Comparison of ENCODE assay signal across 12 mouse cellular contexts in the genomic region with DNA sequence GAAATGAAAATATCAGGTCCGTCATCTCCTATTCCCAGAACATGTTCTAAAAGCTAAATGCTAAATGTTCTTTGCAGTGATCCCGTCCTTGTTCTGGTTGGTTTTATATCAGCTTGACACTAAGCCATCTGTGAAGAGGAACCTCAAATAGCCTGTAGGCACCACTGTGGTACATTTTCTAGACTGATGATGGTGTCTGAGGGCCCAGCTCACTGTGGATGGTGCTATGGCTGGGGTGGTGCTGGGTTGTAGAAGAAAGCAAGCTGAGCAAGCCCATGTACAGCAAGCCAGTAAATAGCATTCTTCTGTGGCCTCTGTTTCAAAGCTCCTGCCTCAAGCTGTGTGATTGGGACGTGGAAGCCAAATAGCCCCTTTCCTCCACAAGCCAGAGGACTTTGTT. TPM values are rescaled to one million over a fixed set of nuclear protein-coding genes. Genes with fewer than 3 reads are reported as not detected.
DNase-seq lines count a peak whose midpoint lies in the region; ATAC-seq lines count a peak whose summit lies in the region.
"Had no signal": no experiment of that assay in that cellular context is flagged by ENCODE, and none has a peak within 500 bp of the region (broad histone marks: within the 10 kb centered on the region; RNA-seq: fewer than 3 reads in every experiment).

No protein-coding gene starts in this region.

- DNase-seq in adrenal gland, postnatal 36 days = no peak
- no peak for DNase-seq in right cerebral cortex, adult 18-20 months

- no peak overlapping the region for H3K27ac ChIP-seq in intestine, embryonic 15.5 days
- no peak overlapping the region for H3K27ac ChIP-seq in intestine, embryonic 16.5 days (ENCODE audit: low read length)
- H3K27ac ChIP-seq in embryonic facial prominence, embryonic 12.5 days = no peak overlapping the region
- H3K27ac ChIP-seq in forebrain, embryonic 16.5 days (ENCODE audit: low read length) = peak overlapping the region; percentile 35; the same call in 1 of the 2 replicates

- ATAC-seq in intestine, embryonic 15.5 days = no peak
- ATAC-seq in intestine, embryonic 16.5 days = no peak
- no peak for ATAC-seq in embryonic facial prominence, embryonic 12.5 days (ENCODE audit: insufficient number of reproducible peaks, insufficient read depth, low FRiP score, low TSS enrichment)
- ATAC-seq in forebrain, embryonic 16.5 days = no peak
- ATAC-seq in megakaryocyte-erythroid progenitor cell, adult 5-6 weeks (replicated peaks; ENCODE audit: low FRiP score, low TSS enrichment, poor library complexity, severe bottlenecking) = 0 out of 2 replicates have a peak, but pooled peaks have one; percentile 26
- no peak for ATAC-seq in CD4-positive, CD25-positive, alpha-beta regulatory T cell, adult 4 months

- H3K36me3 ChIP-seq in intestine, embryonic 15.5 days = no peaks in the 10 kb centered on the region
- no peaks in the 10 kb centered on the region for H3K36me3 ChIP-seq in intestine, embryonic 16.5 days (ENCODE audit: control insufficient read depth, insufficient read depth, low read length)
- no peaks in the 10 kb centered on the region for H3K36me3 ChIP-seq in embryonic facial prominence, embryonic 12.5 days
- H3K36me3 ChIP-seq in forebrain, embryonic 16.5 days (ENCODE audit: control insufficient read depth, insufficient read depth) = no peaks in the 10 kb centered on the region

- H3K4me1 ChIP-seq in intestine, embryonic 15.5 days (replicated peaks) = 0 out of 2 replicates have a peak, but pooled peaks cover 2% of the 10 kb centered on the region
- H3K4me1 ChIP-seq in intestine, embryonic 16.5 days (ENCODE audit: control insufficient read depth, insufficient read depth, low read length) = 0 out of 2 replicates have a peak, but pooled peaks cover 3% of the 10 kb centered on the region
- no peaks in the 10 kb centered on the region for H3K4me1 ChIP-seq in embryonic facial prominence, embryonic 12.5 days
- peaks cover 4% of the 10 kb centered on the region; the same call in 1 of the 2 replicates for H3K4me1 ChIP-seq in forebrain, embryonic 16.5 days (replicated peaks; ENCODE audit: control insufficient read depth, insufficient read depth, low read length)

- 83% methylated on average over 3 of the region's 3 CpGs for WGBS in intestine, embryonic 15.5 days
- 75% methylated on average over 3 of the region's 3 CpGs for WGBS in intestine, embryonic 16.5 days
- WGBS in embryonic facial prominence, embryonic 12.5 days = 61% methylated on average over 3 of the region's 3 CpGs
- 82% methylated on average over 3 of the region's 3 CpGs for WGBS in forebrain, embryonic 16.5 days

- peak overlapping the region; percentile 54; the same call in 1 of the 2 replicates for H3K4me2 ChIP-seq in intestine, embryonic 15.5 days (replicated peaks)
- H3K4me2 ChIP-seq in intestine, embryonic 16.5 days (ENCODE audit: low read depth, low read length) = no peak overlapping the region
- peak overlapping the region; percentile 49; the same call in 1 of the 2 replicates for H3K4me2 ChIP-seq in embryonic facial prominence, embryonic 12.5 days (replicated peaks)
- H3K4me2 ChIP-seq in forebrain, embryonic 16.5 days (ENCODE audit: low read length) = no peak overlapping the region

- no peak overlapping the region for H3K4me3 ChIP-seq in intestine, embryonic 15.5 days (replicated peaks)
- H3K4me3 ChIP-seq in intestine, embryonic 16.5 days (ENCODE audit: low read length) = no peak overlapping the region
- H3K4me3 ChIP-seq in embryonic facial prominence, embryonic 12.5 days = peak overlapping the region; percentile 33; the same call in 1 of the 2 replicates
- no peak overlapping the region for H3K4me3 ChIP-seq in forebrain, embryonic 16.5 days (replicated peaks; ENCODE audit: low read length)

- H3K27me3 ChIP-seq in intestine, embryonic 15.5 days (replicated peaks) = no peaks in the 10 kb centered on the region
- no peaks in the 10 kb centered on the region for H3K27me3 ChIP-seq in intestine, embryonic 16.5 days (replicated peaks; ENCODE audit: control insufficient read depth, insufficient read depth, low read length)
- H3K27me3 ChIP-seq in embryonic facial prominence, embryonic 12.5 days = peaks cover 11% of the 10 kb centered on the region; the same call in 1 of the 2 replicates
- H3K27me3 ChIP-seq in forebrain, embryonic 16.5 days (replicated peaks; ENCODE audit: control insufficient read depth, insufficient read depth, low read length) = no peaks in the 10 kb centered on the region

- no peak overlapping the region for H3K9ac ChIP-seq in intestine, embryonic 15.5 days
- H3K9ac ChIP-seq in intestine, embryonic 16.5 days (ENCODE audit: low read depth, low read length) = no peak overlapping the region
- no peak overlapping the region for H3K9ac ChIP-seq in embryonic facial prominence, embryonic 12.5 days
- no peak overlapping the region for H3K9ac ChIP-seq in forebrain, embryonic 16.5 days (replicated peaks; ENCODE audit: low read depth, low read length)

- no peaks in the 10 kb centered on the region for H3K9me3 ChIP-seq in intestine, embryonic 15.5 days
- H3K9me3 ChIP-seq in intestine, embryonic 16.5 days (ENCODE audit: control insufficient read depth, low read length) = no peaks in the 10 kb centered on the region
- no peaks in the 10 kb centered on the region for H3K9me3 ChIP-seq in embryonic facial prominence, embryonic 12.5 days
- no peaks in the 10 kb centered on the region for H3K9me3 ChIP-seq in forebrain, embryonic 16.5 days (ENCODE audit: control insufficient read depth, low read length)

RNA-seq across cellular contexts. Expression of a gene that starts 13.3 kb away (rescaled TPM):
- polyA plus RNA-seq in intestine, embryonic 15.5 days (2015; fragmentation: Nextera tagmentation; extraction: Ambion mirVana) = 0.36 and 0.48 TPM in 2 replicates
- polyA plus RNA-seq in intestine, embryonic 16.5 days (2015; fragmentation: Nextera tagmentation; extraction: Ambion mirVana) = 0.17 and 0.23 TPM in 2 replicates
- polyA plus RNA-seq in embryonic facial prominence, embryonic 12.5 days (2016; fragmentation: Nextera tagmentation; extraction: Ambion mirVana) = 0.41 and 0.45 TPM in 2 replicates
- 0.56 and 2.2 TPM in 2 replicates for polyA plus RNA-seq in forebrain, embryonic 16.5 days (2015; fragmentation: Nextera tagmentation; extraction: Ambion mirVana)
- total RNA-seq in megakaryocyte-erythroid progenitor cell, adult 5-6 weeks (2014; fragmentation: Nextera tagmentation) = not detected in 2 replicates
- total RNA-seq in megakaryocyte-erythroid progenitor cell, adult 5-6 weeks (2017) = not detected in 2 replicates
- total RNA-seq in adrenal gland, postnatal 36 days (2021) = not detected
- polyA plus RNA-seq in CD4-positive, CD25-positive, alpha-beta regulatory T cell, adult 4 months (2017; shearing (Covaris generic)) = under 1 TPM in 1 of 2 experiments, not detected in 1; 0.94 TPM
- total RNA-seq: heart, postnatal 4 days; left cerebral cortex, postnatal 10 days; megakaryocyte progenitor cell, adult 5-6 weeks had no signal

RNA-seq across cellular contexts. Expression of a gene that starts 13.9 kb away (rescaled TPM):
- 69.3 TPM in 2 replicates for polyA plus RNA-seq in intestine, embryonic 15.5 days (2015; fragmentation: Nextera tagmentation; extraction: Ambion mirVana)
- 68.1 and 77.6 TPM in 2 replicates for polyA plus RNA-seq in intestine, embryonic 16.5 days (2015; fragmentation: Nextera tagmentation; extraction: Ambion mirVana)
- 65.3 and 65.6 TPM in 2 replicates for polyA plus RNA-seq in embryonic facial prominence, embryonic 12.5 days (2016; fragmentation: Nextera tagmentation; extraction: Ambion mirVana)
- polyA plus RNA-seq in forebrain, embryonic 16.5 days (2015; fragmentation: Nextera tagmentation; extraction: Ambion mirVana) = 58.8 and 62.1 TPM in 2 replicates
- 47.9 and 62.5 TPM in 2 replicates for total RNA-seq in megakaryocyte-erythroid progenitor cell, adult 5-6 weeks (2014; fragmentation: Nextera tagmentation)
- 92.4 and 99.0 TPM in 2 replicates for total RNA-seq in megakaryocyte-erythroid progenitor cell, adult 5-6 weeks (2017)
- 10 to 100 TPM; 73.2 to 80.4 TPM for total RNA-seq in adrenal gland, postnatal 36 days (2021)
- polyA plus RNA-seq in CD4-positive, CD25-positive, alpha-beta regulatory T cell, adult 4 months (2017; shearing (Covaris generic)) = 10 to 100 TPM; 47.2 to 47.6 TPM

RNA-seq across cellular contexts. Expression of a gene that starts 21.0 kb away (rescaled TPM):
- 26.0 and 28.1 TPM in 2 replicates for polyA plus RNA-seq in intestine, embryonic 15.5 days (2015; fragmentation: Nextera tagmentation; extraction: Ambion mirVana)
- polyA plus RNA-seq in intestine, embryonic 16.5 days (2015; fragmentation: Nextera tagmentation; extraction: Ambion mirVana) = 18.8 and 24.1 TPM in 2 replicates
- 14.2 and 17.8 TPM in 2 replicates for polyA plus RNA-seq in embryonic facial prominence, embryonic 12.5 days (2016; fragmentation: Nextera tagmentation; extraction: Ambion mirVana)
- 295 and 358 TPM in 2 replicates for polyA plus RNA-seq in forebrain, embryonic 16.5 days (2015; fragmentation: Nextera tagmentation; extraction: Ambion mirVana)
- not detected in 2 replicates for total RNA-seq in megakaryocyte-erythroid progenitor cell, adult 5-6 weeks (2014; fragmentation: Nextera tagmentation)
- not detected in 2 replicates for total RNA-seq in megakaryocyte-erythroid progenitor cell, adult 5-6 weeks (2017)
- total RNA-seq in adrenal gland, postnatal 36 days (2021) = 10 to 100 TPM; 13.6 to 20.4 TPM
- polyA plus RNA-seq in CD4-positive, CD25-positive, alpha-beta regulatory T cell, adult 4 months (2017; shearing (Covaris generic)) = 1 to 10 TPM in 1 of 2 experiments, under 1 TPM in 1; 0.55 to 1.8 TPM

RNA-seq across cellular contexts. Expression of a gene that starts 23.1 kb away (rescaled TPM):
- polyA plus RNA-seq in intestine, embryonic 15.5 days (2015; fragmentation: Nextera tagmentation; extraction: Ambion mirVana) = 5.5 and 5.6 TPM in 2 replicates
- 5.4 TPM in 2 replicates for polyA plus RNA-seq in intestine, embryonic 16.5 days (2015; fragmentation: Nextera tagmentation; extraction: Ambion mirVana)
- polyA plus RNA-seq in embryonic facial prominence, embryonic 12.5 days (2016; fragmentation: Nextera tagmentation; extraction: Ambion mirVana) = 2.0 and 2.3 TPM in 2 replicates
- polyA plus RNA-seq in forebrain, embryonic 16.5 days (2015; fragmentation: Nextera tagmentation; extraction: Ambion mirVana) = 10.6 and 11.7 TPM in 2 replicates
- total RNA-seq in megakaryocyte-erythroid progenitor cell, adult 5-6 weeks (2014; fragmentation: Nextera tagmentation) = 3.9 TPM in 1 of 2 replicates, not detected in the other
- total RNA-seq in megakaryocyte-erythroid progenitor cell, adult 5-6 weeks (2017) = not detected in 2 replicates
- 1 to 10 TPM; 2.7 to 4.7 TPM for total RNA-seq in adrenal gland, postnatal 36 days (2021)
- 1 to 10 TPM in 1 of 2 experiments, not detected in 1; 1.4 TPM for polyA plus RNA-seq in CD4-positive, CD25-positive, alpha-beta regulatory T cell, adult 4 months (2017; shearing (Covaris generic))
- total RNA-seq: ES-E14 had no signal

RNA-seq across cellular contexts. Expression of a gene that starts 44.0 kb away (rescaled TPM):
- polyA plus RNA-seq in intestine, embryonic 15.5 days (2015; fragmentation: Nextera tagmentation; extraction: Ambion mirVana) = 11.5 and 11.9 TPM in 2 replicates
- 9.0 and 10.3 TPM in 2 replicates for polyA plus RNA-seq in intestine, embryonic 16.5 days (2015; fragmentation: Nextera tagmentation; extraction: Ambion mirVana)
- polyA plus RNA-seq in embryonic facial prominence, embryonic 12.5 days (2016; fragmentation: Nextera tagmentation; extraction: Ambion mirVana) = 11.8 and 13.9 TPM in 2 replicates
- polyA plus RNA-seq in forebrain, embryonic 16.5 days (2015; fragmentation: Nextera tagmentation; extraction: Ambion mirVana) = 67.0 and 75.3 TPM in 2 replicates
- total RNA-seq in megakaryocyte-erythroid progenitor cell, adult 5-6 weeks (2014; fragmentation: Nextera tagmentation) = 2.3 and 12.0 TPM in 2 replicates
- total RNA-seq in megakaryocyte-erythroid progenitor cell, adult 5-6 weeks (2017) = 4.7 and 6.8 TPM in 2 replicates
- 10 to 100 TPM in 1 of 2 experiments, 1 to 10 TPM in 1; 7.4 to 10.6 TPM for total RNA-seq in adrenal gland, postnatal 36 days (2021)
- 10 to 100 TPM; 11.4 to 11.6 TPM for polyA plus RNA-seq in CD4-positive, CD25-positive, alpha-beta regulatory T cell, adult 4 months (2017; shearing (Covaris generic))

Comparison
In these comparisons a context has a peak if more than half of its experiments do, and no peak if none do; other contexts are left out.
1. H3K4me2 ChIP-seq: peak in intestine, embryonic 15.5 days (single experiment) and embryonic facial prominence, embryonic 12.5 days (single experiment); none in intestine, embryonic 16.5 days (single experiment) and forebrain, embryonic 16.5 days (single experiment).
2. RNA of a gene that starts 21.0 kb away (polyA plus RNA-seq): 295 to 358 TPM in forebrain, embryonic 16.5 days; 26.0 to 28.1 TPM in intestine, embryonic 15.5 days, 18.8 to 24.1 TPM in intestine, embryonic 16.5 days, 14.2 to 17.8 TPM in embryonic facial prominence, embryonic 12.5 days and 0.55 to 1.8 TPM in CD4-positive, CD25-positive, alpha-beta regulatory T cell, adult 4 months; every median in the first group is over 10 times any median in the second.